Mouse (Mus musculus): ENCODE data around the gene Mrps24.

DNA sequence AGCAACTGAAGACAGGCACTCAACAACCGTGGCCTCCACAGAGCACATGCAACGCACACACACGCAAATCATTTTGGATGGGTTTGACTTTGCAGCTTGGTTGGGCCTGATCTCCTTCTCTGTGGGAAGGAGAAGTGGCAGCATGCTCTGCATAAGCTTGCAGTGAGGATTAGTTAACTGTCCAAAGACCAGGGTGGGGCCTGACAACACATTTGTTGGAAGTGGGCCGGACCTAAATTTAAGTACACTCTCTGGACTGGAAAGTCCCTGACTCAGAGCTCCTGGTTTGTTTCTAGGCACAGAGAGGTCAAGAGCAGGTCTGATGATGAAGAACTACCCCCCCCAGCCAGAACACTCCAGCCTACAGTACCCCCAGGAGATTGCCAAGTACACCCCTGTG, 18.8 kb upstream of the Mrps24 start:
- TF ChIP-seq TCF12 (IDR thresholded peaks at IDR 0.05; ENCODE audit: insufficient read depth, poor library complexity, severe bottlenecking): no peak
- TF ChIP-seq MAX (IDR thresholded peaks at IDR 0.05; ENCODE audit: low read depth): no peak
- no peak for TF ChIP-seq POLR2A (IDR thresholded peaks at IDR 0.05; ENCODE audit: insufficient read length, low read depth)
- TF ChIP-seq USF1 (IDR thresholded peaks at IDR 0.05; ENCODE audit: low read depth): no peak
- no peak for TF ChIP-seq E2F4 (IDR thresholded peaks at IDR 0.05; ENCODE audit: insufficient read depth)
- no peak for TF ChIP-seq SRF (IDR thresholded peaks at IDR 0.05; ENCODE audit: control insufficient read depth, insufficient read length, low read depth)
- no peak for TF ChIP-seq REST (IDR thresholded peaks at IDR 0.05; ENCODE audit: insufficient read depth, insufficient read length)

Measured in myocyte (in vitro differentiated cells).